Comparison of ENCODE assay signal across 10 mouse cellular contexts in the genomic region with DNA sequence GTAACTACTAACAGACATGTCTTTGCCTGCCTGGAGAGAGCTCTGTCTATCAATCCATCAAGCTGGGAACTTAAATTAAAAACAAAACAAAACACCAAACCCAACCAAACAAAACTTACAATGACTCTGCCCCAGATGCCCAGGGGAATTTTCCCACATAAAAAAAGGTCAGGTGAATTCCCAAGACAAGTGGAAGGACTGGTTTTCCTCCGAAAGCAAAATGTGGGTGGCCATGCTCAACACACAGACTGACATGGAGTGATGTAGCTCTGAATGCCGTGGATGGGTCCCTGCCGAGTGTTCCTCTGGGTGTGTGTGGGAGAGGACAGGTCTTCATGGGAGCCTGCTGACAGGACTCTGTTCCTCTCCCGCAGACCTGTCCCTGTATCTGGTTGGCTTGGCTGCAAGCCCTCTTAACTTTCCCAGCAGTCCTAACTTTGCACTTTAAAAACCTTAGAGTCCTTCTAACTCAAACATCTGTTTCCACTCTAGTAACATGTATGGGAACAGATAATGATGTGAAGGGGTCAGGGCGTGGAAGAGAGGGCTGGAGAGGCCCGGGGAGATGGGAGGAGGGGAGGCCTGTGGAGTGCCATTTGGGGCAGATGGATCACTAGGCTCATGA. TPM values are rescaled to one million over a fixed set of nuclear protein-coding genes. Genes with fewer than 3 reads are reported as not detected.
DNase-seq lines count a peak whose midpoint lies in the region; ATAC-seq and TF ChIP-seq lines count a peak whose summit lies in the region.
"Had no signal": no experiment of that assay in that cellular context is flagged by ENCODE, and none has a peak within 500 bp of the region (broad histone marks: within the 10 kb centered on the region; RNA-seq: fewer than 3 reads in every experiment).

No protein-coding gene starts in this region.

- H3K27me3 ChIP-seq in lung, embryonic 14.5 days (ENCODE audit: insufficient read depth, low read length): no peaks in the 10 kb centered on the region
- H3K27me3 ChIP-seq in embryonic facial prominence, embryonic 13.5 days: no peaks in the 10 kb centered on the region
- no peaks in the 10 kb centered on the region for H3K27me3 ChIP-seq in limb, embryonic 13.5 days
- H3K27me3 ChIP-seq in thymus, adult 2 months (ENCODE audit: control insufficient read depth, insufficient read depth, low read length): no peaks in the 10 kb centered on the region
- no peaks in the 10 kb centered on the region for H3K27me3 ChIP-seq in forebrain, postnatal 0 days (ENCODE audit: insufficient read depth, low read length)

- no peak overlapping the region for H3K4me3 ChIP-seq in lung, embryonic 14.5 days (ENCODE audit: low read depth, low read length)
- no peak overlapping the region for H3K4me3 ChIP-seq in embryonic facial prominence, embryonic 13.5 days
- no peak overlapping the region for H3K4me3 ChIP-seq in limb, embryonic 13.5 days
- no peak overlapping the region for H3K4me3 ChIP-seq in thymus, adult 2 months (ENCODE audit: control insufficient read depth, insufficient read depth, low read length)
- no peak overlapping the region for H3K4me3 ChIP-seq in forebrain, postnatal 0 days (ENCODE audit: low read depth, low read length)
- H3K4me3 ChIP-seq: liver, embryonic 12.5 days had no signal

- H3K9me3 ChIP-seq in lung, embryonic 14.5 days (ENCODE audit: low read depth, low read length): no peaks in the 10 kb centered on the region
- H3K9me3 ChIP-seq in embryonic facial prominence, embryonic 13.5 days: no peaks in the 10 kb centered on the region
- H3K9me3 ChIP-seq in limb, embryonic 13.5 days: no peaks in the 10 kb centered on the region
- H3K9me3 ChIP-seq in forebrain, postnatal 0 days (ENCODE audit: low read length): no peaks in the 10 kb centered on the region
- H3K9me3 ChIP-seq: liver, embryonic 12.5 days had no signal

- H3K9ac ChIP-seq in lung, embryonic 14.5 days: no peak overlapping the region
- no peak overlapping the region for H3K9ac ChIP-seq in embryonic facial prominence, embryonic 13.5 days
- H3K9ac ChIP-seq in limb, embryonic 13.5 days: no peak overlapping the region
- no peak overlapping the region for H3K9ac ChIP-seq in forebrain, postnatal 0 days
- H3K9ac ChIP-seq: liver, embryonic 12.5 days had no signal

- WGBS in lung, embryonic 14.5 days: 6% methylated on average over 6 of the region's 6 CpGs
- WGBS in embryonic facial prominence, embryonic 13.5 days: 5% methylated on average over 6 of the region's 6 CpGs
- WGBS in limb, embryonic 13.5 days: 7% methylated on average over 6 of the region's 6 CpGs
- 90% methylated on average over 6 of the region's 6 CpGs for WGBS in thymus, adult 2 months
- 74% methylated on average over 6 of the region's 6 CpGs for WGBS in forebrain, postnatal 0 days

- H3K4me2 ChIP-seq in lung, embryonic 14.5 days: no peak overlapping the region
- H3K4me2 ChIP-seq in embryonic facial prominence, embryonic 13.5 days: 0 out of 2 replicates have a peak overlapping the region, but pooled peaks have one; percentile 14
- peak overlapping the region; percentile 12; the same call in 1 of the 2 replicates for H3K4me2 ChIP-seq in limb, embryonic 13.5 days (replicated peaks)
- no peak overlapping the region for H3K4me2 ChIP-seq in forebrain, postnatal 0 days (ENCODE audit: low read depth)

- H3K36me3 ChIP-seq in lung, embryonic 14.5 days (ENCODE audit: insufficient read depth): no peaks in the 10 kb centered on the region
- H3K36me3 ChIP-seq in embryonic facial prominence, embryonic 13.5 days: no peaks in the 10 kb centered on the region
- no peaks in the 10 kb centered on the region for H3K36me3 ChIP-seq in limb, embryonic 13.5 days
- H3K36me3 ChIP-seq in thymus, adult 2 months (ENCODE audit: control insufficient read depth, insufficient read depth, low read length): no peaks in the 10 kb centered on the region
- no peaks in the 10 kb centered on the region for H3K36me3 ChIP-seq in forebrain, postnatal 0 days (ENCODE audit: insufficient read depth)
- H3K36me3 ChIP-seq: liver, embryonic 12.5 days had no signal

- DNase-seq in lung, embryonic 14.5 days: peak; percentile 85
- DNase-seq in lung, postnatal 14 days: no peak
- DNase-seq in embryo, embryonic 10.5 days (ENCODE audit: low spot score): peak; percentile 57
- no peak for DNase-seq in thymus, adult 2 months
- no peak for DNase-seq in forebrain, postnatal 0 days

- peaks cover 25% of the 10 kb centered on the region for H3K4me1 ChIP-seq in lung, embryonic 14.5 days (ENCODE audit: insufficient read depth)
- H3K4me1 ChIP-seq in embryonic facial prominence, embryonic 13.5 days: peaks cover 39% of the 10 kb centered on the region
- H3K4me1 ChIP-seq in limb, embryonic 13.5 days: peaks cover 59% of the 10 kb centered on the region
- peaks cover 6% of the 10 kb centered on the region; the same call in 1 of the 2 replicates for H3K4me1 ChIP-seq in thymus, adult 2 months (replicated peaks; ENCODE audit: control insufficient read depth, insufficient read depth, low read length)
- peaks cover 14% of the 10 kb centered on the region; the same call in 1 of the 2 replicates for H3K4me1 ChIP-seq in forebrain, postnatal 0 days (ENCODE audit: insufficient read depth)
- H3K4me1 ChIP-seq: liver, embryonic 12.5 days had no signal

- no peak for TF ChIP-seq CTCF in lung, embryonic 14.5 days (IDR thresholded peaks at IDR 0.05; ENCODE audit: low read depth)
- TF ChIP-seq CTCF in thymus, adult 2 months (IDR thresholded peaks at IDR 0.05; ENCODE audit: borderline replicate concordance, control insufficient read depth, extremely low read depth, insufficient read depth, low read length, poor library complexity): no peak
- TF ChIP-seq CTCF in forebrain, postnatal 0 days (IDR thresholded peaks at IDR 0.05; ENCODE audit: low read depth): no peak

- no peak for TF ChIP-seq POLR2A in thymus, adult 2 months (IDR thresholded peaks at IDR 0.05; ENCODE audit: control insufficient read depth, extremely low read depth, insufficient read depth, low read length, poor library complexity)

- H3K27ac ChIP-seq in lung, embryonic 14.5 days (ENCODE audit: low read depth): peak overlapping the region; percentile 5; the same call in 1 of the 2 replicates
- peak overlapping the region; percentile 78 for H3K27ac ChIP-seq in embryonic facial prominence, embryonic 13.5 days
- peak overlapping the region; percentile 74 for H3K27ac ChIP-seq in limb, embryonic 13.5 days
- no peak overlapping the region for H3K27ac ChIP-seq in thymus, adult 2 months (ENCODE audit: control insufficient read depth, insufficient read depth, low read length)
- H3K27ac ChIP-seq in forebrain, postnatal 0 days (ENCODE audit: low read depth, low read length): no peak overlapping the region
- H3K27ac ChIP-seq: kidney, postnatal 0 days; liver, embryonic 12.5 days had no signal

- peak; percentile 89 for ATAC-seq in lung, embryonic 14.5 days (ENCODE audit: insufficient read depth)
- ATAC-seq in embryonic facial prominence, embryonic 13.5 days (ENCODE audit: insufficient number of reproducible peaks, insufficient read depth, low FRiP score, low TSS enrichment, low read depth): no peak
- peak; percentile 74 for ATAC-seq in limb, embryonic 13.5 days (ENCODE audit: low FRiP score, low read depth)
- no peak for ATAC-seq in forebrain, postnatal 0 days

RNA-seq across cellular contexts. Expression of gene Ttc30a1, which starts 9.9 kb away (rescaled TPM):
- polyA plus RNA-seq in lung, embryonic 14.5 days (2014; fragmentation: Nextera tagmentation; extraction: Ambion mirVana): 9.0 and 9.4 TPM in 2 replicates
- 8.3 and 8.4 TPM in 2 replicates for polyA plus RNA-seq in embryonic facial prominence, embryonic 13.5 days (2015; fragmentation: Nextera tagmentation; extraction: Ambion mirVana)
- 8.4 and 9.3 TPM in 2 replicates for polyA plus RNA-seq in limb, embryonic 13.5 days (2015; fragmentation: Nextera tagmentation; extraction: Ambion mirVana)
- 3.5 and 3.8 TPM in 2 replicates for polyA plus RNA-seq in thymus, adult 2 months (2012; rRNA removed)
- 10.8 and 10.9 TPM in 2 replicates for total RNA-seq in forebrain, postnatal 0 days (2014; rRNA removed)
- 3.9 and 4.8 TPM in 2 replicates for polyA plus RNA-seq in forebrain, postnatal 0 days (2015; fragmentation: Nextera tagmentation; extraction: Ambion mirVana)

RNA-seq across cellular contexts. Expression of gene Ttc30a2, which starts 13.7 kb away (rescaled TPM):
- polyA plus RNA-seq in lung, embryonic 14.5 days (2014; fragmentation: Nextera tagmentation; extraction: Ambion mirVana): 0.14 and 0.33 TPM in 2 replicates
- 0.31 TPM in 1 of 2 replicates, not detected in the other for polyA plus RNA-seq in embryonic facial prominence, embryonic 13.5 days (2015; fragmentation: Nextera tagmentation; extraction: Ambion mirVana)
- polyA plus RNA-seq in limb, embryonic 13.5 days (2015; fragmentation: Nextera tagmentation; extraction: Ambion mirVana): 0.37 and 0.42 TPM in 2 replicates
- polyA plus RNA-seq in thymus, adult 2 months (2012; rRNA removed): 0.19 and 0.24 TPM in 2 replicates
- total RNA-seq in forebrain, postnatal 0 days (2014; rRNA removed): 0.81 and 0.92 TPM in 2 replicates
- polyA plus RNA-seq in forebrain, postnatal 0 days (2015; fragmentation: Nextera tagmentation; extraction: Ambion mirVana): 0.21 and 0.24 TPM in 2 replicates
- total RNA-seq: megakaryocyte-erythroid progenitor cell, adult 5-6 weeks had no signal
- polyA plus RNA-seq: liver, embryonic 12.5 days had no signal

RNA-seq across cellular contexts. Expression of gene Ttc30b, which starts 53.3 kb away (rescaled TPM):
- polyA plus RNA-seq in lung, embryonic 14.5 days (2014; fragmentation: Nextera tagmentation; extraction: Ambion mirVana): 10.1 and 13.1 TPM in 2 replicates
- 8.7 and 10.5 TPM in 2 replicates for polyA plus RNA-seq in embryonic facial prominence, embryonic 13.5 days (2015; fragmentation: Nextera tagmentation; extraction: Ambion mirVana)
- polyA plus RNA-seq in limb, embryonic 13.5 days (2015; fragmentation: Nextera tagmentation; extraction: Ambion mirVana): 10.3 TPM in 2 replicates
- polyA plus RNA-seq in thymus, adult 2 months (2012; rRNA removed): 3.9 and 4.4 TPM in 2 replicates
- 27.2 and 27.4 TPM in 2 replicates for total RNA-seq in forebrain, postnatal 0 days (2014; rRNA removed)
- polyA plus RNA-seq in forebrain, postnatal 0 days (2015; fragmentation: Nextera tagmentation; extraction: Ambion mirVana): 17.8 and 20.6 TPM in 2 replicates

Comparison
In these comparisons a context has a peak if more than half of its experiments do, and no peak if none do; other contexts are left out.
1. DNase-seq: peak in lung, embryonic 14.5 days (single experiment) and embryo, embryonic 10.5 days (single experiment); none in lung, postnatal 14 days (single experiment), thymus, adult 2 months (single experiment) and forebrain, postnatal 0 days (single experiment).
2. ATAC-seq: peak in lung, embryonic 14.5 days (single experiment) and limb, embryonic 13.5 days (single experiment); none in embryonic facial prominence, embryonic 13.5 days (single experiment) and forebrain, postnatal 0 days (single experiment).
3. H3K27ac ChIP-seq: peak in lung, embryonic 14.5 days (single experiment), embryonic facial prominence, embryonic 13.5 days (single experiment) and limb, embryonic 13.5 days (single experiment); none in thymus, adult 2 months (single experiment) and forebrain, postnatal 0 days (single experiment).
4. H3K4me2 ChIP-seq: peak in embryonic facial prominence, embryonic 13.5 days (single experiment) and limb, embryonic 13.5 days (single experiment); none in lung, embryonic 14.5 days (single experiment) and forebrain, postnatal 0 days (single experiment).